Mouse (Mus musculus): ENCODE results near the gene Capza2.

The Capza2 gene

GRCm38 (mm10) chr6:17635615-17636284 is at the start of gene Capza2:
Gene Capza2 (plus strand): TSS chr6:17636234.
- DNase-seq: no peak

DNA sequence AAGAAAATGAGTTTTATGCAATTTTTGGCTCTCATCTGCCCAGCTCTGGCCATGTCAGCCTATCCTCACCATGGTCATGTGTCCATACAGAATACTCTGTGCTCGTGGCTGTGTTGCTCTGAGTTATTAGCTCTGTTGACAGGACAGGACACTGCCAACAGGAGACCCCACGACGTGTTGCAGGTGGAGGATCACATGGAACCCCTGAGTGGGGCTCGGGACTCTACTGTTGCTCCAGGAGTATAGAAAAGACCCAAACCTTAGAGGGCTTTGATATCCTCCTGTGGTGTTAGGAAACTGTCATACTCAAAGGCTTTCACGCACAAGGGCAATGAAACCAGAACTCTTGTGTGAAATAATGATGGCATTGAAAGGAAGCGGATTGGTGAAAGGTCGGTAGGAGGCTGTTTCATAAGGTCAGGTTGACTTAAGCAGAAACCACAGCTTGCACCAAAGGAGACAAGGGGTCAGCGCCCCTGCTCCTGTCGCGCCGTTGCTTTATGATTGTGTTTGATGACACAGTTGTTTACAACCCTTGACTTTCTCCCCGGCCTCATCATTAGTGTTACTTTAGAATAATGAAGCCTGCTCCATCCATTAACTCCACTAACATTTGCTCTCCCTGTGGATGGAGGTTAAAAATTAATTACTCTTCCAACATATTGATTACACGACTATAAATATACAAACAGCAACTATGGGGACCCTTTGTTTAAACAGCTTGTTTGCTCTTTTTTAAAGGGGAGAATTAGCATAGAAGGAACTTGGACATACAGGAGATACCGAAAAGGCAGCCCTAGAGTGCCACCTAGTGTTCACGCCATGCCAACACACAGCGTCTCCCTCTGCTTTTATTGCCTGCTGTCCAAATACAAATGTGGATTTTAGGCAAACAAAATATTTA is 46.7 kb upstream of the Capza2 start:
- peak; percentile 71 to 81 for DNase-seq

DNA sequence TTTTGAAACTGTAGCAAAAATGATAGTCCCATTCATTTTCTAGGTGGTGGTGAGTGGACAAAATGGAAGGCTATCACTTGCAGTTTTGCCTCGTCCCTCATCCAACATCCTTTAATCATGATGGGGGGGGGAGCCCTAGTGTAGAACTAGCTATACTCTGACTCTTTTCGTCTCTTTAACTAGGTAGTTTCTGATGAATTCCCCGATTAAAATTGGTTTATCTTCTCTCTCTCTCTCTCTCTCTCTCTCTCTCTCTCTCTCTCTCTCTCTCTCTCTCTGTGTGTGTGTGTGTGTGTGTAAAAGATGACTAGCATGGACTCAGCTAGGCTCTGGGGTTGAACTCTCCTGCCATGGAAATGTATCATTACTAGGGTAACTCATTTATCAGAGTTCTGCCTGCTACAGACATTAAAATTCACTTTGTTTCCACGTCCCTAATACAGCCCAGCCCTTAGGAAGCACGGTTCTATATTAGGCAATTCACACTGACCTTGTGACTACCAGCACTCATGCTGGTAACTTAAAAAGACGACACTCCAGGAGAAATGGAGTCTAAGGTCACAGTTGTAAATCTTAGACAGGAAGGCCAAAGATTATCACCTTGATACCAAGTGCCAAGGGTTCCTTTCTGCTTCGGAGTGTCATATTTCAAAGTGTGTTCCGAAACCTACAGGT is 45.9 kb upstream of the Capza2 start:
- no peak for DNase-seq

DNA sequence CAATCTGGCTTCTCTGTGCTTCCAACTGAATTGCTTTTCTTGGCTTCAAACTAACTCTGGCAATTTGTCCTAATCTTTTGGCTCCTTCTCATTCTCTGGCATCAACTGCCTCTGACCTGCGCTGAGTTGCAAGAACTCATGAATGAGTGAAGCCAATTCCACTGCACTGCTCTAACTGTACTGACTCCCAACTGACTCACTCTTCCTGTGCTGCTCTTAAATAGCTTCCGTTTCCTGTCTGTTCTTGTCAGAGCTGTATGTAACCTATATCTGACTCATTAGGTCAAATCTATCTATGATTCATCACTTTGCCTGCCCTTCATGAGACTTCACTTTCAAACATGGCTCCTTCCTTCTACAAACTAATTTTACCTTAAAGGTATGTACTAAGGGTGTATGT is 42.1 kb upstream of the Capza2 start:
- DNase-seq: no peak

GRCm38 (mm10) chr6:17595712-17596462 is 40.1 kb upstream of the Capza2 start:
- peak; percentile 65 to 75 for DNase-seq

DNA sequence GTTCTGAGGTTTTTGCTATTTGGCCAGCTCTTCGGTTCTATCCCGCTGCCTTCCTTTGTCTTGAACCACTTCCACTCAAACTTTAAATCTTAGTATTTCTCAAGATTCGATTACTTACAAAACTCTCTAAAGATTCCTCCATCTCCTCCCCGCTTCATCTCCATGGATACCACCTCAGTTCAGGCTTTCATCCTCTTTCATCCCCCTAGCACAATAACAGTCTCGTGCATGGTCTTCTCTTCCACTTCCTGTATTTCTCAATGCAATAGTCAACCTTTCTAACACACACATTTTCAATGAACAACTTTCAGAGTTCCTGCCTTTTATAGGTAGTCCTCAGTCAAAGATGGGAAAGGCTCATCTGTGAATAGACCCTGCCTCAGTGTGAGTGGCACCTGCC is 36.7 kb upstream of the Capza2 start:
- DNase-seq: no peak

- no peak for DNase-seq
Observed at GRCm38 (mm10) chr6:17601526-17601925, 34.5 kb upstream of the Capza2 start.

DNA sequence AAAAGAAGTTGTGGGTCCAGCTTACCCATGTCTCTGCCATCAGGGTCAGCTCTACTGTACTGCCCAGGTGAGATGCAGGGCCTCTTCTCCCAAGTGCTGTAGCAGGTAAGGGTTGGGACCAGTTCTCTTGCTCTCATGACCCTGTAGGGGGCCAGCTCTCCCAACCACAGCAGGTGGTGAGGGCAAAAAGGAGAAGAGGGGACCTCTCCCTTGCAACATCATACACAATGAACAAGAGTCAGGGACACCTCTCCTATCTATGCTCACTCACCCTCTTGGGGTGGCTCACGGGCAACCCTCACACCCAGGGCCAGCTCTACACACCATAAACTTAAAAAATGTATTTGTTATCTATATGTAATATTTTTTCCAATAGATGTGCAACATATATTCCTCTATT is 29.1 kb upstream of the Capza2 start:
- DNase-seq: no peak

- DNase-seq: no peak
Observed at GRCm38 (mm10) chr6:17611352-17612010, 24.6 kb upstream of the Capza2 start.

DNA sequence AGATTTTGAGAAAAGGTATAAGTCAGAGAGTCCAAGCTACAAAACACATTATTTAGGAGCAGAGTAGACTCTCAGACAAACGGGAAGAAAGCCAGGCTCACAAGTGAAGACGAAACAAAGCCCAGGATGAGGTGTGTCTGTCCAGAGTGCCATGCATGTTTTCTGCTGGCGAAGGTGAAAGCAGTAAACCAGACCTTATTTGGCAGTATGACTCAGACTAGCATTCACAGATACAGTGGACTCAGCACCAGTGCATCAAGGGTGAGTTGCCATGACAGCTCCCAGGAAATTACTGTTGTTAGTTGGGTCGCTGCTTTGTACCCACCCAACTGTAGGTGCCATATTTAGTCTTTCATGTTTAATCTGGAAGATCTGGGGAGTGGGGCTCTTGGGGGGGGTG is 23.4 kb upstream of the Capza2 start:
- no peak for DNase-seq

- no peak for DNase-seq
Observed at GRCm38 (mm10) chr6:17620823-17621222, 15.2 kb upstream of the Capza2 start.

DNA sequence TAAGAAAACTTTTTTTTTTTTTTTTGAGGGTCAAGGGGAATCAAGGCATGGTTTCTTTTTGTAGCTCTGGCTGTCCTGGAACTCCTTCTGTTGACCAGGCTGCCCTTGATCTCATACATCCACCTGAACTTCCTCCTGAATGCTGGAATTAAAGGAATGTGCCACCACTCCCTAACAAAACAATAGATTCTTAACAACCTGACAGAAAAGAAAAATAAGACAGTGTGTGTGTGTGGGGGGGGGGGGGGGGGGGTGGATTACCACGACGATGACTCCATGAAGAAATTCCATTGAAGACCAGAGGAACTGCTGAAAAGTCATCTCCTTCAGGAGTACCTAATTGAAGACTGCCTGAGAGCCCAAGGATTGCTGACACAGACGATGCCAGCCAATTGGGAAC is 14.6 kb upstream of the Capza2 start:
- DNase-seq: no peak

- no peak for DNase-seq
Observed at GRCm38 (mm10) chr6:17628701-17629455, 7.2 kb upstream of the Capza2 start.

DNA sequence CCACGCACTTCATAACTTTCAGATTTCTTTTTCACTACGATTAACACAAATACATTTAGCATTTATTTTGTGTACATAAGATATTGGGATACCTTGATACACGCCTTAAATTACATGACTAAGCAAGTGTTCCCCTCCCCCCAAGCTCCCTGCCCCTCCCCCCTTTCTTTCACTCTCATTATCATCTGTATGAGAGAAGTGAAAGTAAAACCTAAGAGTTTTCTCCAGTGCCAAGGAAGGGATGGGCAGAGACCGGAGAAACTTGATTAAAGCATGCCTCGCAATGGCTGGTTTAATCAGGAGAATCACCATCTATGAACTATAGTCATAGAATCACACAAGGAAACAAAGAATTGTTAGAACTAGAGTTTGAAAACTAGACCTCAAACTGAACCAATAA is 6.3 kb upstream of the Capza2 start:
- DNase-seq: no peak

- DNase-seq: no peak
Observed at GRCm38 (mm10) chr6:17631611-17632010, 4.4 kb upstream of the Capza2 start.

DNA sequence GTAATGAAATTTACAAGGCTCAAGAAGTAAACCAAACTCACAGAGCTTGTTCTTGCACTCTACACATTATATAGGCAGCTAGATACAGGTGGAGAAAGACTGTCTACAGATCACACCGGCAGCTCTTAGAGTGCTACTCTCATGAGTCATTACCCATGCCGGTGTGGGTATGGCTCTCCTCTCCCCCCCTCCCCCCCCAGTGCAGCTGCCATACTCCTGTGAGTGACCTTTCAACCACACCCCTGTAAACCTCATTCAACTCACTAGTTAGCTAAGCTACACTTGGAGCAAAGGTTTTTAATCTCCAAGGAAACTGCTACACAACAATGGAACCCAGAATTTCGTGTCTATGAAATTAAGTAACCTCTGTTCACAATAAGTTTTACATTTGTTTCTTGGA is 2.2 kb upstream of the Capza2 start:
- no peak for DNase-seq

DNA sequence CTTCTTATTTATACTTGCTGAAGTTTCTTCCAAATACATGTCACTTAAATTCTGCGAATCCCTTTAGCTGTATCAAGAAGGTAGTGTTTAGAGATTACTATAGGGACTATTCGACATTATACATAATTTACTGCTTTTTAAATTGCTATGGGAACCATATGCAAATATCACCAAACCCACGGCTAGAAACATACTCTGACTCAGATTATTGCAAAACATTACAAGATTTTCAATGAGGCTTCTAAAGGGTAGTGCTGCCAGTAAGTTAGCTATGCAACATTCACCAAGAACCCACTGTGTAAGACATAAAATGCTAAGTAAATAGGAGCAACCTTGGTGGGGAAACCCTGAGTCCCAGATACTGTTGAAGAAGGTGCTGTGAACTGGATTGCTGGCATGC is 1.0 kb upstream of the Capza2 start:
- DNase-seq: no peak

- DNase-seq: peak; percentile 93 to 97
Observed at GRCm38 (mm10) chr6:17636764-17637170, 733 bp downstream of the Capza2 start.

DNA sequence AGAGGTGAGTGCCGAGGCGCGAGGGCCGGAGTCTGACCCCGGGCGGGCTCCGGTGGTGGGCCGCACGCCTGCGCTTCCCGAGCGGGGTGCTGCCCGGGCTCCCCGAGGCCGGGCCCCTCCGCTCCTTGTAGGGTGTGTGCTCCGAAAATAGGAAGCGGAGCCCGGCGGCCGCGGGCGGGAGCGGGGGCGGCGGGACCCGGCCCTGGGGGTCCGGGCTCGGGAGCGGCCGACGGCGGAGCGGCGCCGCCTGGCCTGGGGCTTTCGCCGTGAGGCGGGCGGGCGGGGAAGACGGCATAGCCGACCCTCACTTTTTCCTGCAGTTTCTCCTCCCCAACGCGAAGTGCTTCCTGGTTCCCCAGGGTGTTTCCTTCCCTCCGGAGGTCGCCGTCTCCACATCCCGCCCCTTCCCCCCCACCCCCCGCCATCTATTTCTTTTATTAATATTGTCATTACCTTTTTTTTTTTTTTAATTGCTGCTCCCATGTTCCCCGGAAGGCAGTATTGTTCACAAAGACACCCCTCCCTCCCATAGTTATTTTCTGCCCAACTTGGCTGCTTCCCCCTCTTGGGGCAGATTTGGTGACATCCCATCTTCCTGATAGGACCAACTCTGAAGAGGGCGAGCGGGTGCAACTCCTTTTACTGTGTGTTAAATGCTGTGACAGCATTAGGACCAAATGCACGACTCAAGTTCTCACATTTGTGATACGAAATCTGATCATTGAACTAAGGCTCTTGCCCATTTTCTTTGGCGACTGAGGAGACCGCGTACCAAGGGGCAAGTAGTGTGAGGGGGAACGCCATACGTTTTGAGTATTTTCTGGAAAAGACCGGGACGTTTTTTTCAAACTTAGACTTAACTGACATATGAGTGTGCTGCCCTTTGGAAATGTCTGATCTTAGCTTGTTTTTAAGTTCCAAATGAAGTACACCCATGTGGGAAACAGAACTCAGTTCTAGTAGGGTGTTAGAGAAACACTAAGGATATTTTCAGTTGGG is 1.5 kb downstream of the Capza2 start:
- DNase-seq: peak; percentile 42 to 70

GRCm38 (mm10) chr6:17640031-17640430 is 4.0 kb downstream of the Capza2 start:
- DNase-seq: no peak

All from kidney, postnatal 25 days (tissue).